ENCODE assay signal across 22 mouse cellular contexts in the genomic region with DNA sequence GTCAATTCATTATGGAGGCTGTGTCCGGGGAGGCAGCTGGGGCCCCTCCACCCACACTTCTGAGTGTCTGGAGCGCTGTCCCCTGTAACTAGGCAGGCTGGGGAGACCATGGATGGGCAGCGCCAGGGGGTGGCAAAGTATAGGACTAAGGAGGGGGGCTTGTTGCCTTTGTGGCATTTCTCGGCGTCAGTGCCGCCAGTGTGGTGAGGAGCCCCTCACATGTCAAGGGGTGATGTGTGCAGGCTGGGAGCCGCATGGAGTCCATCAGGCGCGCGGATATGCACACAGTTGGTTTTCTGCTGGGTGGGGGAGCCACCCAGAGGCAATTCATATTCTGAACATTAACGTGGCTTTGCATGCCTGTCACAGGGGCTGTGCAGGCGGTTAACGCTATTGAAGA. TPM values are rescaled to one million over a fixed set of nuclear protein-coding genes. Genes with fewer than 3 reads are reported as not detected.
DNase-seq lines count a peak whose midpoint lies in the region; ATAC-seq and TF ChIP-seq lines count a peak whose summit lies in the region.
"Had no signal": no experiment of that assay in that cellular context is flagged by ENCODE, and none has a peak within 500 bp of the region (broad histone marks: within the 10 kb centered on the region; RNA-seq: fewer than 3 reads in every experiment).

No protein-coding gene starts in this region.

- H3K36me3 ChIP-seq in lung, embryonic 14.5 days (ENCODE audit: insufficient read depth) = no peaks in the 10 kb centered on the region
- H3K36me3 ChIP-seq in forebrain, postnatal 0 days (ENCODE audit: insufficient read depth) = no peaks in the 10 kb centered on the region
- no peaks in the 10 kb centered on the region for H3K36me3 ChIP-seq in midbrain, embryonic 12.5 days
- H3K36me3 ChIP-seq in neural tube, embryonic 15.5 days = no peaks in the 10 kb centered on the region
- no peaks in the 10 kb centered on the region for H3K36me3 ChIP-seq in kidney, embryonic 15.5 days
- H3K36me3 ChIP-seq: heart, embryonic 13.5 days; stomach, embryonic 15.5 days had no signal

- DNase-seq in lung, embryonic 14.5 days = peak; percentile 14
- no peak for DNase-seq in lung, postnatal 4 days
- no peak for DNase-seq in forebrain, postnatal 0 days
- no peak for DNase-seq in Muller cell, postnatal 12 days (ENCODE audit: inconsistent ontology term)
- DNase-seq in layer of hippocampus, adult 2 months (ENCODE audit: low spot score in 2 of 2) = no peak
- DNase-seq: adrenal gland, adult 2 months; cerebellum, adult 2 months; gastrocnemius, postnatal 36 days; kidney, adult 8-10 months had no signal

- H3K27ac ChIP-seq in lung, embryonic 14.5 days (ENCODE audit: low read depth) = no peak overlapping the region
- no peak overlapping the region for H3K27ac ChIP-seq in forebrain, postnatal 0 days (ENCODE audit: low read depth, low read length)
- no peak overlapping the region for H3K27ac ChIP-seq in midbrain, embryonic 12.5 days (replicated peaks)
- H3K27ac ChIP-seq in neural tube, embryonic 15.5 days (replicated peaks) = no peak overlapping the region
- H3K27ac ChIP-seq in kidney, embryonic 15.5 days = no peak overlapping the region
- no peak overlapping the region for H3K27ac ChIP-seq in layer of hippocampus, adult 2 months
- H3K27ac ChIP-seq: heart, embryonic 13.5 days; stomach, embryonic 15.5 days had no signal

- 0 out of 2 replicates have a peak overlapping the region, but pooled peaks have one; percentile 31 for H3K4me2 ChIP-seq in lung, embryonic 14.5 days
- H3K4me2 ChIP-seq in forebrain, postnatal 0 days (ENCODE audit: low read depth) = peak overlapping the region; percentile 13; the same call in 1 of the 2 replicates
- H3K4me2 ChIP-seq in midbrain, embryonic 12.5 days (replicated peaks) = peak overlapping the region; percentile 45
- H3K4me2 ChIP-seq in neural tube, embryonic 15.5 days = peak overlapping the region; percentile 44
- H3K4me2 ChIP-seq in kidney, embryonic 15.5 days = no peak overlapping the region
- H3K4me2 ChIP-seq: heart, embryonic 13.5 days; liver, embryonic 11.5 days; stomach, embryonic 15.5 days had no signal

- H3K4me3 ChIP-seq in lung, embryonic 14.5 days (ENCODE audit: low read depth, low read length) = no peak overlapping the region
- no peak overlapping the region for H3K4me3 ChIP-seq in forebrain, postnatal 0 days (ENCODE audit: low read depth, low read length)
- peak overlapping the region; percentile 17; the same call in 1 of the 2 replicates for H3K4me3 ChIP-seq in midbrain, embryonic 12.5 days
- peak overlapping the region; percentile 10; the same call in 1 of the 2 replicates for H3K4me3 ChIP-seq in neural tube, embryonic 15.5 days (replicated peaks)
- no peak overlapping the region for H3K4me3 ChIP-seq in kidney, embryonic 15.5 days (replicated peaks)
- H3K4me3 ChIP-seq in layer of hippocampus, adult 2 months = no peak overlapping the region
- H3K4me3 ChIP-seq: heart, embryonic 13.5 days; stomach, embryonic 15.5 days had no signal

- ATAC-seq in lung, embryonic 14.5 days (ENCODE audit: insufficient read depth) = peak; percentile 35; the same call in 1 of the 2 replicates
- ATAC-seq in forebrain, postnatal 0 days = no peak
- peak; percentile 79 for ATAC-seq in midbrain, embryonic 12.5 days (ENCODE audit: low FRiP score, low read depth)
- no peak for ATAC-seq in neural tube, embryonic 15.5 days (ENCODE audit: low FRiP score)
- ATAC-seq in kidney, embryonic 15.5 days (replicated peaks; ENCODE audit: low FRiP score) = no peak

- 32% methylated on average over 13 of the region's 13 CpGs for WGBS in lung, embryonic 14.5 days
- WGBS in forebrain, postnatal 0 days = 36% methylated on average over 13 of the region's 13 CpGs
- WGBS in midbrain, embryonic 12.5 days = 30% methylated on average over 13 of the region's 13 CpGs
- WGBS in neural tube, embryonic 15.5 days = 32% methylated on average over 13 of the region's 13 CpGs
- 63% methylated on average over 13 of the region's 13 CpGs for WGBS in kidney, embryonic 15.5 days

- H3K4me1 ChIP-seq in lung, embryonic 14.5 days (ENCODE audit: insufficient read depth) = no peaks in the 10 kb centered on the region
- H3K4me1 ChIP-seq in forebrain, postnatal 0 days (ENCODE audit: insufficient read depth) = no peaks in the 10 kb centered on the region
- H3K4me1 ChIP-seq in midbrain, embryonic 12.5 days = peaks cover 9% of the 10 kb centered on the region
- H3K4me1 ChIP-seq in neural tube, embryonic 15.5 days = peaks cover 5% of the 10 kb centered on the region; the same call in 1 of the 2 replicates
- no peaks in the 10 kb centered on the region for H3K4me1 ChIP-seq in kidney, embryonic 15.5 days
- H3K4me1 ChIP-seq: heart, embryonic 13.5 days; stomach, embryonic 15.5 days had no signal

- no peak overlapping the region; the same call in 1 of the 2 replicates for H3K9ac ChIP-seq in lung, embryonic 14.5 days
- no peak overlapping the region for H3K9ac ChIP-seq in forebrain, postnatal 0 days
- H3K9ac ChIP-seq in midbrain, embryonic 12.5 days (replicated peaks) = no peak overlapping the region
- no peak overlapping the region for H3K9ac ChIP-seq in neural tube, embryonic 15.5 days (replicated peaks)
- no peak overlapping the region for H3K9ac ChIP-seq in kidney, embryonic 15.5 days
- H3K9ac ChIP-seq: heart, embryonic 13.5 days; stomach, embryonic 15.5 days had no signal

- TF ChIP-seq CTCF in lung, embryonic 14.5 days (IDR thresholded peaks at IDR 0.05; ENCODE audit: low read depth) = no peak
- no peak for TF ChIP-seq CTCF in forebrain, postnatal 0 days (IDR thresholded peaks at IDR 0.05; ENCODE audit: low read depth)
- TF ChIP-seq CTCF in layer of hippocampus, adult 2 months (conservative IDR thresholded peaks at IDR 0.05) = no peak

- H3K9me3 ChIP-seq in lung, embryonic 14.5 days (ENCODE audit: low read depth, low read length) = no peaks in the 10 kb centered on the region
- H3K9me3 ChIP-seq in forebrain, postnatal 0 days (ENCODE audit: low read length) = no peaks in the 10 kb centered on the region
- H3K9me3 ChIP-seq in midbrain, embryonic 12.5 days = no peaks in the 10 kb centered on the region
- no peaks in the 10 kb centered on the region for H3K9me3 ChIP-seq in neural tube, embryonic 15.5 days (replicated peaks)
- H3K9me3 ChIP-seq in kidney, embryonic 15.5 days (replicated peaks) = no peaks in the 10 kb centered on the region
- H3K9me3 ChIP-seq: heart, embryonic 13.5 days; stomach, embryonic 15.5 days had no signal

- H3K27me3 ChIP-seq in lung, embryonic 14.5 days (ENCODE audit: insufficient read depth, low read length) = peaks cover 10% of the 10 kb centered on the region; the same call in 1 of the 2 replicates
- no peaks in the 10 kb centered on the region for H3K27me3 ChIP-seq in forebrain, postnatal 0 days (ENCODE audit: insufficient read depth, low read length)
- peaks cover 46% of the 10 kb centered on the region for H3K27me3 ChIP-seq in midbrain, embryonic 12.5 days
- peaks cover 11% of the 10 kb centered on the region; the same call in 1 of the 2 replicates for H3K27me3 ChIP-seq in neural tube, embryonic 15.5 days (replicated peaks)
- peaks cover 13% of the 10 kb centered on the region for H3K27me3 ChIP-seq in kidney, embryonic 15.5 days

RNA-seq across cellular contexts. Expression of a gene that starts 35.8 kb away (rescaled TPM):
- not detected in 2 replicates for polyA plus RNA-seq in lung, embryonic 14.5 days (2014; fragmentation: Nextera tagmentation; extraction: Ambion mirVana)
- total RNA-seq in forebrain, postnatal 0 days (2014; rRNA removed) = not detected in 2 replicates
- not detected in 2 replicates for polyA plus RNA-seq in forebrain, postnatal 0 days (2015; fragmentation: Nextera tagmentation; extraction: Ambion mirVana)
- polyA plus RNA-seq in midbrain, embryonic 12.5 days (2016; fragmentation: Nextera tagmentation; extraction: Ambion mirVana) = not detected in 2 replicates
- polyA plus RNA-seq in neural tube, embryonic 15.5 days (2015; fragmentation: Nextera tagmentation; extraction: Ambion mirVana) = not detected in 2 replicates
- polyA plus RNA-seq in kidney, embryonic 15.5 days (2015; fragmentation: Nextera tagmentation; extraction: Ambion mirVana) = not detected in 2 replicates
- not detected for total RNA-seq in layer of hippocampus, adult 2 months (2021)
- total RNA-seq: adrenal gland, adult 2 months; gastrocnemius, postnatal 36 days; hematopoietic stem cell, adult 5-6 weeks; left cerebral cortex, postnatal 10 days; megakaryocyte, adult 5-6 weeks had no signal
- polyA plus RNA-seq: adrenal gland, adult 2 months; C2C12; cerebellum, adult 2 months; heart, embryonic 13.5 days; large intestine, adult 2 months; liver, embryonic 11.5 days; lung, embryonic 16.5 days; stomach, embryonic 15.5 days; thymus, postnatal 0 days had no signal

Comparison
In these comparisons a context has a peak if more than half of its experiments do, and no peak if none do; other contexts are left out.
1. ATAC-seq: peak in lung, embryonic 14.5 days (single experiment) and midbrain, embryonic 12.5 days (single experiment); none in forebrain, postnatal 0 days (single experiment), neural tube, embryonic 15.5 days (single experiment) and kidney, embryonic 15.5 days (single experiment).
2. H3K4me3 ChIP-seq: peak in midbrain, embryonic 12.5 days (single experiment) and neural tube, embryonic 15.5 days (single experiment); none in lung, embryonic 14.5 days (single experiment), forebrain, postnatal 0 days (single experiment), kidney, embryonic 15.5 days (single experiment) and layer of hippocampus, adult 2 months (single experiment).